Comparison of ENCODE assay signal across 11 mouse cellular contexts in genomic region chr1:105842950-105843349, GRCm38 (mm10).
DNase-seq lines count a peak whose midpoint lies in the region; ATAC-seq and TF ChIP-seq lines count a peak whose summit lies in the region.
"Had no signal": no experiment of that assay in that cellular context is flagged by ENCODE, and none has a peak within 500 bp of the region (broad histone marks: within the 10 kb centered on the region; RNA-seq: fewer than 3 reads in every experiment).

No protein-coding gene starts in this region.

- peaks cover 17% of the 10 kb centered on the region for H3K4me1 ChIP-seq in heart, embryonic 10.5 days
- peaks cover 21% of the 10 kb centered on the region for H3K4me1 ChIP-seq in midbrain, embryonic 10.5 days
- no peaks in the 10 kb centered on the region for H3K4me1 ChIP-seq in stomach, postnatal 0 days (replicated peaks; ENCODE audit: control insufficient read depth, insufficient read depth)

- no peaks in the 10 kb centered on the region for H3K36me3 ChIP-seq in heart, embryonic 10.5 days
- no peaks in the 10 kb centered on the region for H3K36me3 ChIP-seq in midbrain, embryonic 10.5 days
- no peaks in the 10 kb centered on the region for H3K36me3 ChIP-seq in stomach, postnatal 0 days (ENCODE audit: control insufficient read depth, insufficient read depth, low read length)

- no peaks in the 10 kb centered on the region for H3K9me3 ChIP-seq in heart, embryonic 10.5 days
- H3K9me3 ChIP-seq in midbrain, embryonic 10.5 days (replicated peaks), result no peaks in the 10 kb centered on the region
- H3K9me3 ChIP-seq in stomach, postnatal 0 days (ENCODE audit: control insufficient read depth, low read length), result no peaks in the 10 kb centered on the region

- intact Hi-C loops in heart, postnatal 10 days (cut with DNase I), result no loop called here
- intact Hi-C loops in gastrocnemius, adult 2 months (cut with DNase I), result no loop called here

- ATAC-seq in stomach, postnatal 0 days (ENCODE audit: low FRiP score, low TSS enrichment), result no peak

- no peak for TF ChIP-seq EP300 in stomach, postnatal 0 days (optimal IDR thresholded peaks at IDR 0.05)

- H3K27ac ChIP-seq in heart, embryonic 10.5 days, result no peak overlapping the region
- no peak overlapping the region for H3K27ac ChIP-seq in midbrain, embryonic 10.5 days (replicated peaks)
- H3K27ac ChIP-seq in stomach, postnatal 0 days (replicated peaks), result no peak overlapping the region
- H3K27ac ChIP-seq in gastrocnemius, adult 2 months, result no peak overlapping the region

- H3K9ac ChIP-seq in stomach, postnatal 0 days (ENCODE audit: low read length), result no peak overlapping the region

- WGBS in heart, embryonic 10.5 days, result 19% methylated on average over 10 of the region's 10 CpGs
- 20% methylated on average over 10 of the region's 10 CpGs for WGBS in midbrain, embryonic 10.5 days
- 15% methylated on average over 10 of the region's 10 CpGs for WGBS in stomach, postnatal 0 days

- H3K4me3 ChIP-seq in heart, embryonic 10.5 days, result peak overlapping the region; percentile 53
- peak overlapping the region; percentile 53 for H3K4me3 ChIP-seq in midbrain, embryonic 10.5 days
- no peak overlapping the region for H3K4me3 ChIP-seq in stomach, postnatal 0 days (ENCODE audit: low read depth, low read length)
- no peak overlapping the region for H3K4me3 ChIP-seq in gastrocnemius, adult 2 months

- H3K4me2 ChIP-seq in stomach, postnatal 0 days (replicated peaks; ENCODE audit: low read depth), result peak overlapping the region; percentile 1; the same call in 1 of the 2 replicates

- peaks cover 27% of the 10 kb centered on the region for H3K27me3 ChIP-seq in heart, embryonic 10.5 days (ENCODE audit: insufficient read depth, poor library complexity, severe bottlenecking)
- peaks cover 30% of the 10 kb centered on the region for H3K27me3 ChIP-seq in midbrain, embryonic 10.5 days (ENCODE audit: low read depth, poor library complexity, severe bottlenecking)
- H3K27me3 ChIP-seq in stomach, postnatal 0 days (ENCODE audit: control insufficient read depth, insufficient read depth, low read length), result no peaks in the 10 kb centered on the region

- no peak for DNase-seq in heart, embryonic 10.5 days (ENCODE audit: low spot score)
- DNase-seq in heart, postnatal 10 days, result no peak
- DNase-seq in thymus, postnatal 14 days, result peak; percentile 24
- DNase-seq in thymus, postnatal 0 days (ENCODE audit: low spot score), result no peak
- no peak for DNase-seq in midbrain, embryonic 10.5 days (ENCODE audit: low spot score)
- no peak for DNase-seq in stomach, postnatal 0 days (ENCODE audit: low spot score)
- DNase-seq in gastrocnemius, adult 2 months, result no peak
- no peak for DNase-seq in gastrocnemius, adult 18-20 months (ENCODE audit: low spot score)
- DNase-seq: gastrocnemius, postnatal 36 days; layer of hippocampus, adult 9-11 months; lung, adult 18-20 months had no signal

- TF ChIP-seq CTCF in stomach, postnatal 0 days (IDR thresholded peaks at IDR 0.05; ENCODE audit: low read depth), result no peak
- no peak for TF ChIP-seq CTCF in gastrocnemius, adult 2 months (IDR thresholded peaks at IDR 0.05)

Comparison
In these comparisons a context has a peak if more than half of its experiments do, and no peak if none do; other contexts are left out.
1. H3K4me3 ChIP-seq: peak in heart, embryonic 10.5 days (single experiment) and midbrain, embryonic 10.5 days (single experiment); none in stomach, postnatal 0 days (single experiment) and gastrocnemius, adult 2 months (single experiment).